Mouse (Mus musculus) small intestine, adult 2 months (tissue): ENCODE results near the gene Ntn4.

Experiments
- CTCF ChIP-seq: fragments of 200-500 bp; IDR thresholded peaks from 2 replicates; pipeline ENCODE4 v1.5.1; 2012; ENCODE audit warnings: low read depth, mild to moderate bottlenecking, control low read depth, inconsistent platforms, low read length, moderate library complexity, mixed read lengths; ENCODE audit not compliant: insufficient replicate concordance, insufficient read length; ENCODE audit errors: extremely low read depth
- POLR2A ChIP-seq: fragments of 200-500 bp; IDR thresholded peaks from 2 replicates; pipeline ENCODE4 v1.6.1; 2012; ENCODE audit warnings: low read depth, mild to moderate bottlenecking, control low read depth, inconsistent platforms, low read length, moderate library complexity

- no peak for TF ChIP-seq CTCF
- TF ChIP-seq POLR2A, result no peak
Observed at GRCm38 (mm10) chr10:93691344-93691743, 50.9 kb downstream of the Ntn4 start.
